Mouse (Mus musculus): ENCODE measurements at regions not wholly inside any gene's neighbourhood (a gene's known extent, or its start where the extent isn't known, plus 50 kb on each side); places are given as distances from the start of the nearest gene placed in this dataset.

DNA sequence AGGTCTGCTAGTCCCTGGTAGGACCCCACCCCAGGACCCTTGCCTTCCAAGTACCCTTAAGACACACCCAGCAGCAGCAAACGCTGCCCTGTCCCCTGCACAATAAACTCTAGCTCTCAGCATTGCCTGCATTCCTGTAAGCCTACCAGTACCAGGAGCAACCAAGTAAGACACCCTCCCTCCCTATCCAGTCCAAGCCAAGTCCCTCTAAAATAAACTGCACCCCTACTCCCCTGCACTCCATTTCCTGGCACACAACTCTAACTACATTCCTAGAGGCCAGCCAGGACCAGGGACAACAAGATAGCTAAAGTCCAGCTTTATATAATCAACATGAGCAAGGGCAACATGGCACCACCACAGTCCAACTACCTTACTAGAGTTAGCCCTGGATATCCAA is 103.5 kb downstream of the Ids start:
- no peak for DNase-seq

DNA sequence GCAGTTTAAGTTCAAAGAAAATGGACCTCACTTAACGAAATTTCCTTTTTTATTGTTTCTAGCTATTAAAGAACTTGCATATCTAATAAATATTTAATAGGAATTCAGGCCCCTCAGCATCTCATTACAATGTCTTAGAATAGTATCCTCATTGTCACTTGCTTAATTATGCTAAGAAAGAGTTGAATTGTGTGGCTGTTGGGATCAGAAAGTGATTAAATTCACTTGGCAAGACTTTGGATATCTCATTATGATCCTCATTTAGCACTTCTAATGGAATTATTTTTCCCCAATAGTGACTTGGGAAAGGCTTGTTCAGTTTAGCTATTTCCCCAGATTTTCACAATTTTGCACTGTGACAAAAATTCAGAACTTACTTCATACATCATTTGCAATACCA is 148.9 kb downstream of the Ids start:
- DNase-seq = no peak

DNA sequence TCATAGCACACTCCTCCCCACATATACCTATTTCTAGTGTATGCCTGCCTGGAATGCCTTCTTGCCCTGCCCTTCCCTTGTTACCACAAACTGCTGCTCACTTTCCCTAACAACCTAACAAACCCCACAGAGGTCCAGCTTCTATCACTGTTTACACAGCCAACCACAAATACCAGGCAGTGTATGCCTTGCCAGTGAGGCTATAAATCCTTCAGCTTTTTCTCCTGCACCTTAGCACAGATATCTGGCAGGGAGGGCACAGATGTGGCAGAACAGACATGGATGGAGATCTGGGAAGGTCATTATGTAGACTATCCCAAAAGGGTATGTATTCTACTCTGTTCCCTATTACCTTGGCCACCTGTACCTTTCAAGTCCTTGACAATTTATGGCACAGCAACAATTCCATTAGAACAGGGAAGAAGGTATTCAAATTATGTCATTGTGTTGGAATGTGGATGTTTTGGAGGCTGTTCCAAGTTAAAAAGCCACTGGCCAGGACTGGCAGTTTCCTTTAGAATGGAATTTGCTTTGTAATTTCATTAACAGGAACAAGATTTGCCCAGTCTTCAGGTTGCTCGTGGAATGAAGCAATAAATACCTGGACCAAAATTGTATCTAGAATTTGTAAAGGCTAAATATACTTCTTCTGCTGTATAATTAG is 180.3 kb downstream of the Ids start:
- DNase-seq = no peak

DNA sequence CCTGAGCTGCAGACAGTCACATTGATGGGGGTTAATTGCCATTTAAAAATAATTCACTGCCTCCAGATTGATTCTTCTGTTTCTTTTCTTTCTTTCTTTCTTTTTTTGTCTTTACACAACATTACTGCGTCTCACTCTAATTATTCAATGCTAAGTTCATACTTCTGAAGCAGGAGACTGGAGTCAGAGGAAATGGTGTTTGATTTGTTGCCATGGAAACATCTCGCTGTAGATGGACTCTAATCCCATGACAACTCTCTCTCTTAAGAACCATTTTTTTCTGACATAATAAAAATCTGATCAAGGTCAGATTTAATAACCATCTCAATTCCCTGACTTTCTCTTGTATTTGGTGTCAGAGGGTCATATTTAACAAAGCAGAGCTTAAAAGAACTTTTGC is 195.1 kb downstream of the Ids start:
- DNase-seq = no peak

DNA sequence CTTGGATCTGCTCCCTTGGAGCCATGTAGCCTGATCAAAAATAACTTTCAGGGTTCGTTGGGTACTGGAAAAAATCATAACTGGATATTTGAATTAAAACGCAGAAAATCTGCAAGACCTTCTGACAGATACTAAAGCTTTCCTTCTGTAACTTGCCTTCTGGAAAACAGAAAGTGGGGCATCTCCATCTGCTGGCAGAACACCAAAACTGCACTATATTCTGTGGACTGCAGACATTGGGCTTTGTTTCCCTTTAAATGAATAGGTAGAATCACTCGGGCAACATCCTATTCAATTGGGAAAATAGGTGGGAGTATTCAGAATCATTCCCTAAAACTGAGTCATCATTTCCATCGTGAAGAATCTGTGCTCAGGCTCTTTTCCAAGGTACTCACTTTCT is 203.9 kb downstream of the Ids start:
- DNase-seq = peak; percentile 31 to 43

All from cerebellum, postnatal 25 days (tissue).